10 mouse cellular contexts compared by ENCODE assay signal in the genomic region with DNA sequence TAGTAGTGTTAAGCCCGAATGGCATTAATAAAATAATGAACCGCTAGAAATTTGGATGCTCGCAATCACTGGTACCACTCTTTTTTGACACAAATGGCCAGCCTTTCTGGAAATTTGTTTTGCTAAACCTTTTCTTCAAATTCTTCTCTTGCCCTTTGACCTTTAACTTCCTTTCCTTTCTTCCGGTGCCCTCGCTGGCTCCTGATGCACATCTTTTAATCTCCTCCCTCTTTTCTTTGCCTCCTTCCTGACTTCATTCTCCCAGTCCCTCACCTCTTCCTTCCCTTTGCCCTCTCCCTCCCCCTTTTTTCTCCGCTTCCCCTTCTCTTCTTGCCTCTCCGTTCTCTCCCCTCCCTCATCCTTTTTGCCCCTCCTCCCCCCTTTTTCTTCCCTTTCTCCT.
A peak's percentile ranks its signal among the peaks of the same experiment; 100 is the strongest.
DNase-seq lines count a peak whose midpoint lies in the region; ATAC-seq lines count a peak whose summit lies in the region.
"Had no signal": no experiment of that assay in that cellular context is flagged by ENCODE, and none has a peak within 500 bp of the region (broad histone marks: within the 10 kb centered on the region; RNA-seq: fewer than 3 reads in every experiment).

No protein-coding gene starts in this region.

- H3K27ac ChIP-seq in heart, embryonic 10.5 days, result peak overlapping the region; percentile 66
- H3K27ac ChIP-seq in limb, embryonic 13.5 days, result peak overlapping the region; percentile 73; the same call in 1 of the 2 replicates
- no peak overlapping the region for H3K27ac ChIP-seq in stomach, embryonic 16.5 days (ENCODE audit: low read length)
- H3K27ac ChIP-seq: gastrocnemius, adult 2 months had no signal

- H3K4me1 ChIP-seq in heart, embryonic 10.5 days, result peaks cover 23% of the 10 kb centered on the region
- H3K4me1 ChIP-seq in limb, embryonic 13.5 days, result peaks cover 53% of the 10 kb centered on the region
- peaks cover 5% of the 10 kb centered on the region; the same call in 1 of the 2 replicates for H3K4me1 ChIP-seq in stomach, embryonic 16.5 days (ENCODE audit: control insufficient read depth, insufficient read depth, low read length)

- no peak for ATAC-seq in limb, embryonic 13.5 days (ENCODE audit: low FRiP score, low read depth)
- no peak for ATAC-seq in stomach, embryonic 16.5 days (ENCODE audit: insufficient read depth, low FRiP score)
- ATAC-seq in monocyte, adult 5-6 weeks (replicated peaks; ENCODE audit: insufficient number of reproducible peaks, low FRiP score, low TSS enrichment, poor library complexity, severe bottlenecking), result no peak

- peak overlapping the region; percentile 27; the same call in 1 of the 2 replicates for H3K9ac ChIP-seq in limb, embryonic 13.5 days
- H3K9ac ChIP-seq in stomach, embryonic 16.5 days (ENCODE audit: low read length), result no peak overlapping the region

- peak overlapping the region; percentile 61 for H3K4me2 ChIP-seq in limb, embryonic 13.5 days (replicated peaks)
- peak overlapping the region; percentile 40 for H3K4me2 ChIP-seq in stomach, embryonic 16.5 days (ENCODE audit: low read depth, low read length)

- H3K27me3 ChIP-seq in heart, embryonic 10.5 days (ENCODE audit: insufficient read depth, poor library complexity, severe bottlenecking), result no peaks in the 10 kb centered on the region
- H3K27me3 ChIP-seq in limb, embryonic 13.5 days, result peaks cover 5% of the 10 kb centered on the region; the same call in 1 of the 2 replicates
- H3K27me3 ChIP-seq in stomach, embryonic 16.5 days (ENCODE audit: control insufficient read depth, insufficient read depth, low read length), result no peaks in the 10 kb centered on the region

- DNase-seq in heart, embryonic 10.5 days (ENCODE audit: low spot score), result no peak
- DNase-seq in heart, adult 18-20 months, result no peak
- DNase-seq in retina, postnatal 1 day, result peak; percentile 12
- DNase-seq in retina, embryonic 14.5 days (ENCODE audit: low spot score), result no peak
- DNase-seq in adrenal gland, adult 18-20 months (ENCODE audit: low spot score in 2 of 2), result no peak
- DNase-seq: cerebellum, adult 8-10 months; gastrocnemius, adult 2 months had no signal

- peak overlapping the region; percentile 45 for H3K4me3 ChIP-seq in heart, embryonic 10.5 days
- 0 out of 2 replicates have a peak overlapping the region, but pooled peaks have one; percentile 22 for H3K4me3 ChIP-seq in limb, embryonic 13.5 days
- no peak overlapping the region for H3K4me3 ChIP-seq in stomach, embryonic 16.5 days (replicated peaks; ENCODE audit: low read length)
- H3K4me3 ChIP-seq: gastrocnemius, adult 2 months had no signal

- H3K9me3 ChIP-seq in heart, embryonic 10.5 days, result no peaks in the 10 kb centered on the region
- H3K9me3 ChIP-seq in limb, embryonic 13.5 days, result no peaks in the 10 kb centered on the region
- no peaks in the 10 kb centered on the region for H3K9me3 ChIP-seq in stomach, embryonic 16.5 days (replicated peaks; ENCODE audit: control insufficient read depth, low read length)

- no peaks in the 10 kb centered on the region for H3K36me3 ChIP-seq in heart, embryonic 10.5 days
- H3K36me3 ChIP-seq in limb, embryonic 13.5 days, result no peaks in the 10 kb centered on the region
- no peaks in the 10 kb centered on the region for H3K36me3 ChIP-seq in stomach, embryonic 16.5 days (ENCODE audit: control insufficient read depth, insufficient read depth, low read length)

- 16% methylated on average over 7 of the region's 7 CpGs for WGBS in heart, embryonic 10.5 days
- WGBS in limb, embryonic 13.5 days, result 25% methylated on average over 7 of the region's 7 CpGs
- WGBS in stomach, embryonic 16.5 days, result 28% methylated on average over 7 of the region's 7 CpGs
